Mouse (Mus musculus): ENCODE measurements around the gene Bin2. TPM values are rescaled to one million over a fixed set of nuclear protein-coding genes. Genes with fewer than 3 reads are reported as not detected.

Bin2 gene
- polyA plus RNA-seq, 1 experiment from 2014 or later, result 16.2 TPM

DNA sequence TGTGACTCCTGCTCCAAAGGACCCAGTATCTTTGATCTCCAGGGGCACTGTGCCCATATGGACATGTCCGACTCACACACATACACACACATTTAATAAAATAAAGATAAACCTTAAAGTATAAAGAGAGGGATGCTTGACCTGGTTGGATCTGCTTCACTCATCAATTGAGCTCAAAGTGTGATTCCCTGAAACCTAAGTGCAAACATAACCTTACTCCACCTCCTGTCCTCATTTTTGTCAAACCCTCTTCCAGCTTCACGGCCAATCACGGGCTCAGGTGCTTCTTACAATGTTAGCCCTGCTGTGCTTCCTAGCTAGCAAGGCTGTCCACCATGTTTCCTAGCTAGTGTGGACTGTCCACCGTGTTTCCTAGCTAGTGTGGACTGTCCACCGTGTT is 14.2 kb downstream of the Bin2 start:
- H3K9ac ChIP-seq (replicated peaks), result no peak overlapping the region
- H3K4me3 ChIP-seq (ENCODE audit: low read depth, low read length), result no peak overlapping the region
- TF ChIP-seq EP300 (IDR thresholded peaks at IDR 0.05; ENCODE audit: low read depth), result no peak
- no peak for TF ChIP-seq CTCF (IDR thresholded peaks at IDR 0.05; ENCODE audit: low read depth)
- no peaks in the 10 kb centered on the region for H3K27me3 ChIP-seq (ENCODE audit: insufficient read depth, low read length)
- no peak for DNase-seq
- no peaks in the 10 kb centered on the region for H3K9me3 ChIP-seq (ENCODE audit: low read length)
- 77% methylated on average over 5 of the region's 5 CpGs for WGBS (ENCODE audit: insufficient replicate concordance)
- H3K4me2 ChIP-seq (ENCODE audit: low read depth, low read length), result no peak overlapping the region
- H3K4me1 ChIP-seq (ENCODE audit: insufficient read depth), result 0 out of 2 replicates have a peak, but pooled peaks cover 7% of the 10 kb centered on the region
- no peak overlapping the region for H3K27ac ChIP-seq (ENCODE audit: low read depth)
- ATAC-seq, result no peak
- H3K36me3 ChIP-seq (replicated peaks; ENCODE audit: insufficient read depth, low read length), result peaks cover 7% of the 10 kb centered on the region

DNA sequence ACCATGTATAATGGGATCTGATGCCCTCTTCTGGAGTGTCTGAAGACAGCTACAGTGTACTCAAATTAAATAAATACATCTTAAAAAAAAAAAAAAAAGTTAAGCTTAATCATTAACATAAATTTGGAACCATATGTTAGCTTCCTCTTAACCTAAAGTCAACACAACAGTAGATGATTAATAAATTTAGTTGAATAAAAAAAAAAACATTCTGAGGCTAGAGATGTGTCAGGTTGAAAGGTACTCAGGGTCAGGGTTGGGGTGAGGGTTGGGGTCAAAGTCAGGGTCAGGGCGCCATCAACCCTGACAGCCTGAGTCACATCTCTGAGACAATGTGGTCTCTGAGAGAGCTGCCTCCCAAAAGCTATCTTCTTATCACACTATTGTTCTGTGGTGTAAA is 15.1 kb downstream of the Bin2 start:
- ATAC-seq, result no peak
- no peak overlapping the region for H3K4me3 ChIP-seq (ENCODE audit: low read depth, low read length)
- no peak overlapping the region for H3K27ac ChIP-seq (ENCODE audit: low read depth)
- no peaks in the 10 kb centered on the region for H3K9me3 ChIP-seq (ENCODE audit: low read length)
- H3K9ac ChIP-seq (replicated peaks), result no peak overlapping the region
- TF ChIP-seq EP300 (IDR thresholded peaks at IDR 0.05; ENCODE audit: low read depth), result no peak
- no peak for TF ChIP-seq CTCF (IDR thresholded peaks at IDR 0.05; ENCODE audit: low read depth)
- H3K27me3 ChIP-seq (ENCODE audit: insufficient read depth, low read length), result no peaks in the 10 kb centered on the region
- H3K4me2 ChIP-seq (ENCODE audit: low read depth, low read length), result no peak overlapping the region
- H3K4me1 ChIP-seq (ENCODE audit: insufficient read depth), result 0 out of 2 replicates have a peak, but pooled peaks cover 7% of the 10 kb centered on the region
- peaks cover 5% of the 10 kb centered on the region for H3K36me3 ChIP-seq (replicated peaks; ENCODE audit: insufficient read depth, low read length)
- no peak for DNase-seq
- WGBS (ENCODE audit: insufficient replicate concordance), result 65% methylated on average over 1 of the region's 1 CpGs

GRCm38 (mm10) chr15:100651610-100652009 is 17.7 kb downstream of the Bin2 start:
- Histone ChIP-seq H3K4me2 (ENCODE audit: low read depth, low read length) (no peak overlapping the region), H3K36me3 (replicated peaks; ENCODE audit: insufficient read depth, low read length) (peaks cover 4% of the 10 kb centered on the region), H3K4me1 (ENCODE audit: insufficient read depth) (0 out of 2 replicates have a peak, but pooled peaks cover 7% of the 10 kb centered on the region), H3K27ac (ENCODE audit: low read depth) (no peak overlapping the region), H3K9me3 (ENCODE audit: low read length) (no peaks in the 10 kb centered on the region), H3K9ac (replicated peaks) (no peak overlapping the region), H3K27me3 (ENCODE audit: insufficient read depth, low read length) (no peaks in the 10 kb centered on the region), H3K4me3 (ENCODE audit: low read depth, low read length) (no peak overlapping the region)
- TF ChIP-seq CTCF (IDR thresholded peaks at IDR 0.05; ENCODE audit: low read depth), result no peak
- no peak for TF ChIP-seq EP300 (IDR thresholded peaks at IDR 0.05; ENCODE audit: low read depth)
- 66% methylated on average over 9 of the region's 9 CpGs for WGBS (ENCODE audit: insufficient replicate concordance)
- DNase-seq, result no peak
- ATAC-seq, result no peak

GRCm38 (mm10) chr15:100650111-100650510 is 19.2 kb downstream of the Bin2 start:
- TF ChIP-seq CTCF (IDR thresholded peaks at IDR 0.05; ENCODE audit: low read depth), result no peak
- TF ChIP-seq EP300 (IDR thresholded peaks at IDR 0.05; ENCODE audit: low read depth), result no peak
- Histone ChIP-seq H3K4me1 (ENCODE audit: insufficient read depth) (0 out of 2 replicates have a peak, but pooled peaks cover 4% of the 10 kb centered on the region), H3K27ac (ENCODE audit: low read depth) (no peak overlapping the region), H3K4me3 (ENCODE audit: low read depth, low read length) (no peak overlapping the region), H3K36me3 (replicated peaks; ENCODE audit: insufficient read depth, low read length) (no peaks in the 10 kb centered on the region; the same call in 1 of the 2 replicates), H3K27me3 (ENCODE audit: insufficient read depth, low read length) (no peaks in the 10 kb centered on the region), H3K9me3 (ENCODE audit: low read length) (no peaks in the 10 kb centered on the region), H3K9ac (replicated peaks) (no peak overlapping the region), H3K4me2 (ENCODE audit: low read depth, low read length) (no peak overlapping the region)
- no peak for DNase-seq
- ATAC-seq, result no peak
- WGBS (ENCODE audit: insufficient replicate concordance), result 90% methylated on average over 10 of the region's 10 CpGs

- Histone ChIP-seq H3K9me3 (ENCODE audit: low read length) (no peaks in the 10 kb centered on the region), H3K9ac (replicated peaks) (no peak overlapping the region), H3K27me3 (ENCODE audit: insufficient read depth, low read length) (no peaks in the 10 kb centered on the region), H3K4me3 (ENCODE audit: low read depth, low read length) (no peak overlapping the region), H3K27ac (ENCODE audit: low read depth) (no peak overlapping the region), H3K36me3 (replicated peaks; ENCODE audit: insufficient read depth, low read length) (peaks cover 2% of the 10 kb centered on the region; the same call in 1 of the 2 replicates), H3K4me2 (ENCODE audit: low read depth, low read length) (no peak overlapping the region), H3K4me1 (ENCODE audit: insufficient read depth) (no peaks in the 10 kb centered on the region)
- ATAC-seq (no peak), DNase-seq (no peak)
- TF ChIP-seq CTCF (IDR thresholded peaks at IDR 0.05; ENCODE audit: low read depth) (no peak), EP300 (IDR thresholded peaks at IDR 0.05; ENCODE audit: low read depth) (no peak)
- 86% methylated on average over 6 of the region's 6 CpGs for WGBS (ENCODE audit: insufficient replicate concordance)
Observed at GRCm38 (mm10) chr15:100646161-100646560, 23.2 kb downstream of the Bin2 start.

DNA sequence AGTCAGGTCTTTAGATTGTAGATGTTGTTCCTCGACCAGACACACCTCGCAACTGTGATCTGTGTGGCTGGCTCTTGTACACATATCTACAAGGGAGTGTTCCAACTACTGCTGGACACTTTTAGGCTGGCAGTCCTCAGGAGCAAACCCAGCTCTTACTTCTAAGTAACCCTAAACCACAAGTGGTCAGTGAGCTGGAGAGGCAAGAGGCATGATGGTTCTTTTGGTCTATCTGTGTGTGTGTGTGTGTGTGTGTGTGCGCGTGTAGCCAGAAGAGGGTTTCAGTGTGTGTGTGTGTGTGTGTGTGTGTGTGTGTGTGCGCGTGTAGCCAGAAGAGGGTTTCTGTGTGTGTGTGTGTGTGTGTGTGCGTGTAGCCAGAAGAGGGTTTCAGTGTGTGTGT is 26.9 kb downstream of the Bin2 start:
- H3K27me3 ChIP-seq (ENCODE audit: insufficient read depth, low read length), result no peaks in the 10 kb centered on the region
- peaks cover 2% of the 10 kb centered on the region; the same call in 1 of the 2 replicates for H3K36me3 ChIP-seq (replicated peaks; ENCODE audit: insufficient read depth, low read length)
- DNase-seq (no peak), ATAC-seq (no peak)
- 90% methylated on average over 5 of the region's 7 CpGs for WGBS (ENCODE audit: insufficient replicate concordance)
- H3K4me3 ChIP-seq (ENCODE audit: low read depth, low read length), result no peak overlapping the region
- TF ChIP-seq EP300 (IDR thresholded peaks at IDR 0.05; ENCODE audit: low read depth) (no peak), CTCF (IDR thresholded peaks at IDR 0.05; ENCODE audit: low read depth) (no peak)
- no peak overlapping the region for H3K4me2 ChIP-seq (ENCODE audit: low read depth, low read length)
- no peaks in the 10 kb centered on the region for H3K9me3 ChIP-seq (ENCODE audit: low read length)
- no peak overlapping the region for H3K9ac ChIP-seq (replicated peaks)
- H3K27ac ChIP-seq (ENCODE audit: low read depth), result no peak overlapping the region
- H3K4me1 ChIP-seq (ENCODE audit: insufficient read depth), result no peaks in the 10 kb centered on the region
